In genomic region chr7:133012637-133013366, GRCm38 (mm10) we compare ENCODE assay signal across 10 mouse cellular contexts.
DNase-seq lines count a peak whose midpoint lies in the region; ATAC-seq and TF ChIP-seq lines count a peak whose summit lies in the region.
"Had no signal": no experiment of that assay in that cellular context is flagged by ENCODE, and none has a peak within 500 bp of the region (broad histone marks: within the 10 kb centered on the region; RNA-seq: fewer than 3 reads in every experiment).

No protein-coding gene starts in this region.

- 34% methylated on average over 14 of the region's 14 CpGs for WGBS in heart, embryonic 14.5 days
- 70% methylated on average over 14 of the region's 14 CpGs for WGBS in midbrain, embryonic 10.5 days
- WGBS in midbrain, postnatal 0 days: 43% methylated on average over 14 of the region's 14 CpGs
- 63% methylated on average over 14 of the region's 14 CpGs for WGBS in hindbrain, embryonic 16.5 days
- WGBS in stomach, embryonic 15.5 days: 42% methylated on average over 14 of the region's 14 CpGs
- 69% methylated on average over 14 of the region's 14 CpGs for WGBS in thymus, adult 2 months

- H3K4me2 ChIP-seq in heart, embryonic 14.5 days (ENCODE audit: low read length): peak overlapping the region; percentile 16; the same call in 1 of the 2 replicates
- no peak overlapping the region for H3K4me2 ChIP-seq in midbrain, postnatal 0 days (ENCODE audit: low read depth, low read length, poor library complexity, severe bottlenecking)
- H3K4me2 ChIP-seq in hindbrain, embryonic 16.5 days (ENCODE audit: low read length): no peak overlapping the region
- H3K4me2 ChIP-seq in stomach, embryonic 15.5 days: no peak overlapping the region

- no peak for ATAC-seq in heart, embryonic 14.5 days (ENCODE audit: insufficient number of reproducible peaks, insufficient read depth, low FRiP score, low read depth)
- no peak for ATAC-seq in midbrain, postnatal 0 days (ENCODE audit: low FRiP score)
- ATAC-seq in hindbrain, embryonic 16.5 days: no peak
- ATAC-seq in stomach, embryonic 15.5 days (ENCODE audit: insufficient read depth, low FRiP score, low read depth): no peak
- no peak for ATAC-seq in erythroid progenitor cell, adult 5-6 weeks (replicated peaks; ENCODE audit: low FRiP score, poor library complexity, severe bottlenecking)

- TF ChIP-seq CTCF in midbrain, postnatal 0 days (IDR thresholded peaks at IDR 0.05): no peak
- no peak for TF ChIP-seq CTCF in thymus, adult 2 months (IDR thresholded peaks at IDR 0.05; ENCODE audit: borderline replicate concordance, control insufficient read depth, extremely low read depth, insufficient read depth, low read length, poor library complexity)

- peaks cover 50 to 84% of the 10 kb centered on the region in 2 experiments for H3K4me1 ChIP-seq in heart, embryonic 14.5 days (ENCODE audit: control insufficient read depth in 2 of 2, insufficient read depth in 2 of 2, low read length in 2 of 2)
- H3K4me1 ChIP-seq in midbrain, embryonic 10.5 days: peaks cover 88% of the 10 kb centered on the region
- H3K4me1 ChIP-seq in midbrain, postnatal 0 days (ENCODE audit: insufficient read depth, low read length): peaks cover 15% of the 10 kb centered on the region; the same call in 1 of the 2 replicates
- peaks cover 54% of the 10 kb centered on the region for H3K4me1 ChIP-seq in hindbrain, embryonic 16.5 days (ENCODE audit: control insufficient read depth, insufficient read depth, low read depth, low read length)
- H3K4me1 ChIP-seq in stomach, embryonic 15.5 days: peaks cover 57% of the 10 kb centered on the region
- no peaks in the 10 kb centered on the region for H3K4me1 ChIP-seq in thymus, adult 2 months (replicated peaks; ENCODE audit: control insufficient read depth, insufficient read depth, low read length)

- H3K9ac ChIP-seq in heart, embryonic 14.5 days (ENCODE audit: low read length): no peak overlapping the region
- H3K9ac ChIP-seq in midbrain, postnatal 0 days (replicated peaks; ENCODE audit: low read length, poor library complexity, severe bottlenecking): no peak overlapping the region
- H3K9ac ChIP-seq in hindbrain, embryonic 16.5 days (ENCODE audit: low read depth, low read length): no peak overlapping the region
- H3K9ac ChIP-seq in stomach, embryonic 15.5 days: no peak overlapping the region

- peaks cover 10% of the 10 kb centered on the region for H3K36me3 ChIP-seq in heart, embryonic 14.5 days (ENCODE audit: control insufficient read depth, insufficient read depth, low read length)
- peaks cover 45% of the 10 kb centered on the region for H3K36me3 ChIP-seq in midbrain, embryonic 10.5 days
- H3K36me3 ChIP-seq in midbrain, postnatal 0 days (ENCODE audit: insufficient read depth, low read length): no peaks in the 10 kb centered on the region
- H3K36me3 ChIP-seq in hindbrain, embryonic 16.5 days (ENCODE audit: control insufficient read depth, insufficient read depth, low read length): no peaks in the 10 kb centered on the region
- H3K36me3 ChIP-seq in stomach, embryonic 15.5 days: no peaks in the 10 kb centered on the region
- H3K36me3 ChIP-seq in thymus, adult 2 months (ENCODE audit: control insufficient read depth, insufficient read depth, low read length): no peaks in the 10 kb centered on the region

- no peak for DNase-seq in heart, postnatal 25 days (ENCODE audit: low spot score)
- no peak for DNase-seq in midbrain, embryonic 10.5 days (ENCODE audit: low spot score)
- DNase-seq in midbrain, postnatal 0 days (ENCODE audit: low spot score): no peak
- DNase-seq in thymus, adult 2 months: no peak
- DNase-seq: kidney, postnatal 10 days; lung, adult 2 months had no signal

- peak overlapping the region in 1 of 2 experiments; percentile 75; a peak in 1 of 4 replicates for H3K27ac ChIP-seq in heart, embryonic 14.5 days (replicated peaks in 1 of 2; ENCODE audit: control insufficient read depth in 1 of 2, insufficient read depth in 1 of 2, low read depth in 2 of 2, low read length in 2 of 2)
- peak overlapping the region; percentile 82; the same call in 1 of the 2 replicates for H3K27ac ChIP-seq in midbrain, embryonic 10.5 days (replicated peaks)
- H3K27ac ChIP-seq in midbrain, postnatal 0 days (ENCODE audit: low read depth, low read length): no peak overlapping the region
- peak overlapping the region; percentile 17; the same call in 1 of the 2 replicates for H3K27ac ChIP-seq in hindbrain, embryonic 16.5 days (ENCODE audit: low read depth, low read length)
- peak overlapping the region; percentile 23; the same call in 1 of the 2 replicates for H3K27ac ChIP-seq in stomach, embryonic 15.5 days
- no peak overlapping the region for H3K27ac ChIP-seq in thymus, adult 2 months (ENCODE audit: control insufficient read depth, insufficient read depth, low read length)

- H3K9me3 ChIP-seq in heart, embryonic 14.5 days (ENCODE audit: control insufficient read depth, low read length): no peaks in the 10 kb centered on the region
- H3K9me3 ChIP-seq in midbrain, embryonic 10.5 days (replicated peaks): no peaks in the 10 kb centered on the region
- H3K9me3 ChIP-seq in midbrain, postnatal 0 days (ENCODE audit: low read length): no peaks in the 10 kb centered on the region
- no peaks in the 10 kb centered on the region for H3K9me3 ChIP-seq in hindbrain, embryonic 16.5 days (ENCODE audit: control insufficient read depth, low read length)
- no peaks in the 10 kb centered on the region for H3K9me3 ChIP-seq in stomach, embryonic 15.5 days

- intact Hi-C loops in heart, postnatal 25 days (cut with DNase I): no loop called here

- H3K27me3 ChIP-seq in heart, embryonic 14.5 days (ENCODE audit: control insufficient read depth, insufficient read depth, low read length): no peaks in the 10 kb centered on the region
- H3K27me3 ChIP-seq in midbrain, embryonic 10.5 days (ENCODE audit: low read depth, poor library complexity, severe bottlenecking): no peaks in the 10 kb centered on the region
- H3K27me3 ChIP-seq in midbrain, postnatal 0 days (ENCODE audit: insufficient read depth, low read length): no peaks in the 10 kb centered on the region
- no peaks in the 10 kb centered on the region for H3K27me3 ChIP-seq in hindbrain, embryonic 16.5 days (replicated peaks; ENCODE audit: control insufficient read depth, insufficient read depth, low read length)
- H3K27me3 ChIP-seq in stomach, embryonic 15.5 days (replicated peaks): no peaks in the 10 kb centered on the region
- no peaks in the 10 kb centered on the region for H3K27me3 ChIP-seq in thymus, adult 2 months (ENCODE audit: control insufficient read depth, insufficient read depth, low read length)

- H3K4me3 ChIP-seq in heart, embryonic 14.5 days (ENCODE audit: control insufficient read depth in 1 of 2, insufficient read depth in 1 of 2, low read depth in 1 of 2, low read length in 2 of 2): no peak overlapping the region
- H3K4me3 ChIP-seq in midbrain, embryonic 10.5 days: no peak overlapping the region
- H3K4me3 ChIP-seq in midbrain, postnatal 0 days (ENCODE audit: low read depth, low read length): no peak overlapping the region
- H3K4me3 ChIP-seq in hindbrain, embryonic 16.5 days (ENCODE audit: low read length): no peak overlapping the region
- no peak overlapping the region for H3K4me3 ChIP-seq in stomach, embryonic 15.5 days (replicated peaks)
- H3K4me3 ChIP-seq in thymus, adult 2 months (ENCODE audit: control insufficient read depth, insufficient read depth, low read length): no peak overlapping the region

- TF ChIP-seq POLR2A in thymus, adult 2 months (IDR thresholded peaks at IDR 0.05; ENCODE audit: control insufficient read depth, extremely low read depth, insufficient read depth, low read length, poor library complexity): no peak

Comparison
In these comparisons a context has a peak if more than half of its experiments do, and no peak if none do; other contexts are left out.
1. H3K27ac ChIP-seq: peak in midbrain, embryonic 10.5 days (single experiment), hindbrain, embryonic 16.5 days (single experiment) and stomach, embryonic 15.5 days (single experiment); none in midbrain, postnatal 0 days (single experiment) and thymus, adult 2 months (single experiment).